Mouse (Mus musculus) lung, postnatal 36 days (tissue): Measurements from ENCODE around the gene Atp5d.

Source experiments
- DNase-seq: peaks from one replicate; pipeline ENCODE4 v3.0.0; 2022; ENCODE audit warnings: mixed read lengths

The Atp5d gene

GRCm38 (mm10) chr10:80169651-80170050, 31.2 kb downstream of the Atp5d start:
- DNase-seq, result no peak

GRCm38 (mm10) chr10:80170052-80170451, 31.6 kb downstream of the Atp5d start:
- DNase-seq, result no peak

- DNase-seq, result no peak
Observed at GRCm38 (mm10) chr10:80170601-80171021, 32.2 kb downstream of the Atp5d start.

GRCm38 (mm10) chr10:80171252-80171651, 32.8 kb downstream of the Atp5d start:
- no peak for DNase-seq

GRCm38 (mm10) chr10:80171760-80172526, 33.5 kb downstream of the Atp5d start:
- no peak for DNase-seq

- DNase-seq, result peak; percentile 96
Observed at GRCm38 (mm10) chr10:80172527-80173292, 34.3 kb downstream of the Atp5d start, which contains the start of gene 1600002K03Rik. Gene 1600002K03Rik, plus strand, starts transcription at chr10:80172944.

GRCm38 (mm10) chr10:80173358-80173757, 34.9 kb downstream of the Atp5d start:
- DNase-seq, result peak; percentile 35

- no peak for DNase-seq
Observed at GRCm38 (mm10) chr10:80173955-80174640, 35.7 kb downstream of the Atp5d start.

- DNase-seq, result peak; percentile 55
Observed at GRCm38 (mm10) chr10:80174705-80175104, 36.3 kb downstream of the Atp5d start.

GRCm38 (mm10) chr10:80175536-80176269, 37.3 kb downstream of the Atp5d start:
- DNase-seq, result peak; percentile 58

- no peak for DNase-seq
Observed at GRCm38 (mm10) chr10:80176270-80176834, 37.9 kb downstream of the Atp5d start.

GRCm38 (mm10) chr10:80177441-80178279, 39.2 kb downstream of the Atp5d start:
- DNase-seq, result no peak

- DNase-seq, result no peak
Observed at GRCm38 (mm10) chr10:80179068-80180051, 40.9 kb downstream of the Atp5d start, which contains the start of gene Efna2. Gene Efna2, plus strand, starts transcription at chr10:80179482.

- no peak for DNase-seq
Observed at GRCm38 (mm10) chr10:80180288-80180687, 41.9 kb downstream of the Atp5d start.

GRCm38 (mm10) chr10:80180823-80181222, 42.4 kb downstream of the Atp5d start:
- DNase-seq, result no peak

- DNase-seq, result no peak
Observed at GRCm38 (mm10) chr10:80182547-80182946, 44.1 kb downstream of the Atp5d start.

- DNase-seq, result no peak
Observed at GRCm38 (mm10) chr10:80186649-80187048, 48.2 kb downstream of the Atp5d start.

- DNase-seq, result no peak
Observed at GRCm38 (mm10) chr10:80187739-80188138, 49.3 kb downstream of the Atp5d start.

GRCm38 (mm10) chr10:80188453-80189024, 50.1 kb downstream of the Atp5d start:
- no peak for DNase-seq

GRCm38 (mm10) chr10:80189999-80190398, 51.6 kb downstream of the Atp5d start:
- DNase-seq, result no peak
